Mouse (Mus musculus) hindbrain, embryonic 11.5 days (tissue): Measurements from ENCODE around the gene Adamtsl4. TPM values are rescaled to one million over a fixed set of nuclear protein-coding genes. Genes with fewer than 3 reads are reported as not detected.

ENCODE experiments used
- ATAC-seq: fragments of 200-750 bp; cut with Nextera tagmentation; 2 replicates; pipeline ENCODE4 v1.8.0; 2017; ENCODE audit warnings: mild to moderate bottlenecking, moderate TSS enrichment, moderate library complexity; ENCODE audit not compliant: low FRiP score
- DNase-seq: peaks from one replicate; pipeline ENCODE4 v3.0.0-alpha.2; 2015; ENCODE audit warnings: low spot score
- H3K27ac ChIP-seq: fragments of 300-500 bp; sonication (generic); 2 replicates; pipeline ENCODE4 v1.5.1; 2014; ENCODE audit warnings: mild to moderate bottlenecking, low read depth, low read length
- H3K27me3 ChIP-seq: fragments of 300-500 bp; sonication (generic); 2 replicates; pipeline ENCODE4 v1.6.1; 2014; ENCODE audit warnings: mild to moderate bottlenecking, low read length, moderate library complexity, mixed read lengths; ENCODE audit not compliant: control insufficient read depth, insufficient read depth
- H3K36me3 ChIP-seq: fragments of 300-500 bp; sonication (generic); 2 replicates; pipeline ENCODE4 v1.6.1; 2014; ENCODE audit warnings: mild to moderate bottlenecking, low read length, moderate library complexity, mixed read lengths; ENCODE audit not compliant: control insufficient read depth, insufficient read depth
- H3K4me1 ChIP-seq: fragments of 300-500 bp; sonication (generic); replicated peaks from 2 replicates; pipeline ENCODE4 v1.6.1; 2014; ENCODE audit warnings: low read length, mixed read lengths; ENCODE audit not compliant: control insufficient read depth, insufficient read depth
- H3K4me2 ChIP-seq: fragments of 300-500 bp; sonication (generic); replicated peaks from 2 replicates; pipeline ENCODE4 v1.6.1; 2014; ENCODE audit warnings: mild to moderate bottlenecking, low read depth, low read length
- H3K4me3 ChIP-seq: fragments of 300-500 bp; sonication (generic); 2 replicates; pipeline ENCODE4 v1.5.1; 2014; ENCODE audit warnings: low read depth, low read length
- H3K9ac ChIP-seq: fragments of 300-500 bp; sonication (generic); 2 replicates; pipeline ENCODE4 v1.6.1; 2014; ENCODE audit warnings: low read depth, low read length
- H3K9me3 ChIP-seq: fragments of 300-500 bp; sonication (generic); 2 replicates; pipeline ENCODE4 v1.6.1; 2016; ENCODE audit warnings: low read length; ENCODE audit not compliant: control insufficient read depth
- WGBS: fragments of 180-500 bp; shearing (Covaris S2); extraction: QIAGEN DNeasy Blood & Tissue Kit; methylation state at CpG from one replicate; pipeline ENCODE4 v1.1.7; 2014; 5-methylcytosine and 5-hydroxymethylcytosine counted together
- polyA plus RNA-seq: library from polyadenylated mRNA; unstranded; fragments of >200 nt; fragmentation: Nextera tagmentation; extraction: Ambion mirVana; gene quantifications from 2 replicates; pipeline ENCODE4 v1.2.1, GENCODE M21; 2014

Gene Adamtsl4
- polyA plus RNA-seq, 1 experiment from 2014 or later = 0.80 TPM

DNA sequence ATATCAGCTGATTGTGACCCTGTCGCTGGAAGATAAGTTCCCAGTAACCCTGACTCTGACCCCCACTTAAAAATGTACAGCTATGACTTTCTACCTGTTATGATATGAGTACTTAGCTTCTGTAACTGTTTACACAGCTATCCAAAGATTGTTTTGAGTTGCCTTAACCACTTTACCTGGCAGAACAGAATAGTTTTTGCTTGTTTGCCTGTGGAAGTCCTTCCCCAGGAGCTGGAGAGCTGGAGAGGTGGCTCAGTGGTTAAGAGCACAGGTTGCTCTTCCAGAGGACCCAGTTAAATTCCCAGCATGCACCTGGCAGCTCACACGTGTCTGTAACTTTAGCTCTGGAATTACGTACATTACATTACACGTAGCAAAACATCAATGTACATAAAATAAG, 16.9 kb upstream of the Adamtsl4 start:
- Histone ChIP-seq H3K36me3 (no peaks in the 10 kb centered on the region), H3K4me1 (peaks cover 4% of the 10 kb centered on the region; the same call in 1 of the 2 replicates), H3K27me3 (no peaks in the 10 kb centered on the region), H3K4me2 (no peak overlapping the region), H3K9ac (no peak overlapping the region), H3K27ac (no peak overlapping the region), H3K9me3 (no peaks in the 10 kb centered on the region), H3K4me3 (no peak overlapping the region)
- DNase-seq = no peak
- no peak for ATAC-seq
- 88% methylated on average over 4 of the region's 4 CpGs for WGBS

DNA sequence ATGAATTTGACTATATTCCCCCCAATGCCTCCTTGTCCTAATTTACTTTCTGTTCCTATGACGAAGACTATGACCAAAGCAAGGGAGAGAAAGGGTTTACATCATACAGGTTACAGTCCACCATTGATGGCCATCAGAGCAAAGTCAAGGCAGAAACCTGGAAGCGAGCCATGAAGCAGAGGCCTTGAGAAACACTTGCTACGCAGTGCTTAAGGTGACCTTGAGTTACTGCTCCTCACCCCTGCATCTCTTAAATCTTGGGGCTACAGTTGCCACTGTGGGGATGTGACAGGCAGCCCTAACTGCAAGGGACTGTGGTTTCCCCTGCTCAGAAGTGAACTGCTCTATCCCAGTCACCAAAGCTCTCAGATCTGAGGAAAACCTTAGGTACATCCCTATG, 15.6 kb upstream of the Adamtsl4 start:
- Histone ChIP-seq H3K9me3 (no peaks in the 10 kb centered on the region), H3K27me3 (no peaks in the 10 kb centered on the region), H3K4me2 (no peak overlapping the region), H3K4me3 (no peak overlapping the region), H3K27ac (no peak overlapping the region), H3K36me3 (no peaks in the 10 kb centered on the region), H3K4me1 (peaks cover 4% of the 10 kb centered on the region; the same call in 1 of the 2 replicates), H3K9ac (no peak overlapping the region)
- DNase-seq = no peak
- ATAC-seq = no peak
- WGBS = 96% methylated on average over 3 of the region's 3 CpGs

DNA sequence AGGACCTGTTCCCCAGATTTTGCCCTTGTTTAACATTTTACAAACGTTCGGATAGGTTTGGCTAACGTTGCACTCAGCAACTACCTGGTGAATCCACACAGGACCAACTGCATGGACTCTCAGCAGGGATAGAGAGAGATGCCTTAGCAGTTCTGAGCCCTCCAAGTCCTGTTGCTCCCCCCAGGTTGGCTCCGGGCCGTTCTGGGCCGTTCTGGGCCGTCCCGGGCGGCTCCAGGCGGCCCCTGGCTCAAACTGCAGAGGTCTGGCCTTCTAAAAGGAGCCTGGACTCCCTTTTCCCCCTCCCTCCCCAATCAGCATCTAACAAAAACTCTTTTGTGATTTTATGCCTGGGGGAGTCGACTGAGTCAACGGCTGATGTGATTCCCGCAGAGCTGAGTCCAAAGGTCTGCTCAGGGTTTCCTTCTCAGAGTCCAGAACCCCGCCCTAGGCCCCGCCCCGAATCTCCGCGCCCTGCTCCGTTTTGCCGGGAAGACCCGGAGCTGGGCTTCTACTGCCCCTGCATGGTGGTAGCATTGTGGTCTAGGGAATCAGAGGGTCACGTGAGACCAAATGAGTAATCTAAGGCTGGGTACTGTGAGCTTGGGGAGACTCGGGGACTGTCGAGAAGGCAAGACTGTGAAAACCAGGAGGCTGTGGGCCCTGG, 14.3 kb upstream of the Adamtsl4 start:
- peak overlapping the region; percentile 39 for H3K4me2 ChIP-seq
- peak; percentile 80 for DNase-seq
- WGBS = 3% methylated on average over 24 of the region's 24 CpGs
- H3K4me1 ChIP-seq = peaks cover 4% of the 10 kb centered on the region; the same call in 1 of the 2 replicates
- peak overlapping the region; percentile 55 for H3K9ac ChIP-seq
- H3K27me3 ChIP-seq = no peaks in the 10 kb centered on the region
- 0 out of 2 replicates have a peak overlapping the region, but pooled peaks have one; percentile 51 for H3K27ac ChIP-seq
- no peaks in the 10 kb centered on the region for H3K9me3 ChIP-seq
- peak; percentile 86 for ATAC-seq
- H3K4me3 ChIP-seq = peak overlapping the region; percentile 18
- H3K36me3 ChIP-seq = no peaks in the 10 kb centered on the region

DNA sequence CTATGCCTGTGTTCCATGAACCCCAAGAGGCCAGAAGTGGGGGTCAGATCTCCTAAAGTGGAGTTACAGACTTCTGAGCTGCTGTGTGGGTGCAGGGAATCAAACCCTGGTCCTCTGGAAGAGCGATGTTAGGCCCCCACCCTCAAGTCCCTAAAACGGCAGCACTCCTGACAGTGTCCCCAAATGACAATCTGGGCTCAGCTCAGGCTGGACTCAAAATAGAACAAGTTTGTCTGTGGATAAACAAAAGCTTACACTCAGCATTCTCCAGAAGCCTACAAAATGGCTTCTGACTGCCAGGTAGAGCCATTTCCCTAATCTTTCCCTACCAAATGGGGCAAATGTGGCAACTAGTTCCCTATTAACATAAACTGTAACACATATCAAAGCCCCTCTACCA, 13.4 kb upstream of the Adamtsl4 start:
- no peak overlapping the region for H3K9ac ChIP-seq
- H3K4me2 ChIP-seq = no peak overlapping the region
- ATAC-seq (no peak), DNase-seq (no peak)
- no peak overlapping the region for H3K27ac ChIP-seq
- no peak overlapping the region for H3K4me3 ChIP-seq
- 82% methylated on average over 2 of the region's 2 CpGs for WGBS
- no peaks in the 10 kb centered on the region for H3K36me3 ChIP-seq
- H3K4me1 ChIP-seq = peaks cover 4% of the 10 kb centered on the region; the same call in 1 of the 2 replicates
- H3K27me3 ChIP-seq = no peaks in the 10 kb centered on the region
- no peaks in the 10 kb centered on the region for H3K9me3 ChIP-seq

GRCm38 (mm10) chr3:95700233-95700681, 12.5 kb upstream of the Adamtsl4 start:
- H3K9ac ChIP-seq = no peak overlapping the region
- H3K9me3 ChIP-seq = no peaks in the 10 kb centered on the region
- no peak overlapping the region for H3K4me2 ChIP-seq
- ATAC-seq (no peak), DNase-seq (no peak)
- no peak overlapping the region for H3K4me3 ChIP-seq
- no peaks in the 10 kb centered on the region for H3K36me3 ChIP-seq
- peaks cover 7% of the 10 kb centered on the region; the same call in 1 of the 2 replicates for H3K4me1 ChIP-seq
- H3K27ac ChIP-seq = no peak overlapping the region
- 50% methylated on average over 6 of the region's 6 CpGs for WGBS
- no peaks in the 10 kb centered on the region for H3K27me3 ChIP-seq

GRCm38 (mm10) chr3:95698286-95698685, 10.6 kb upstream of the Adamtsl4 start:
- no peak overlapping the region for H3K4me2 ChIP-seq
- no peaks in the 10 kb centered on the region for H3K9me3 ChIP-seq
- DNase-seq (no peak), ATAC-seq (no peak)
- WGBS = 87% methylated on average over 4 of the region's 4 CpGs
- H3K4me1 ChIP-seq = peaks cover 7% of the 10 kb centered on the region; the same call in 1 of the 2 replicates
- no peaks in the 10 kb centered on the region for H3K27me3 ChIP-seq
- H3K4me3 ChIP-seq = no peak overlapping the region
- H3K9ac ChIP-seq = no peak overlapping the region
- no peaks in the 10 kb centered on the region for H3K36me3 ChIP-seq
- no peak overlapping the region for H3K27ac ChIP-seq

- no peaks in the 10 kb centered on the region for H3K9me3 ChIP-seq
- H3K4me3 ChIP-seq = no peak overlapping the region
- no peak for DNase-seq
- H3K27ac ChIP-seq = 0 out of 2 replicates have a peak overlapping the region, but pooled peaks have one; percentile 45
- H3K27me3 ChIP-seq = no peaks in the 10 kb centered on the region
- H3K9ac ChIP-seq = no peak overlapping the region
- H3K4me2 ChIP-seq = no peak overlapping the region
- no peak for ATAC-seq
- no peaks in the 10 kb centered on the region for H3K36me3 ChIP-seq
- peaks cover 3% of the 10 kb centered on the region; the same call in 1 of the 2 replicates for H3K4me1 ChIP-seq
- WGBS = 9% methylated on average over 7 of the region's 7 CpGs
Observed at GRCm38 (mm10) chr3:95696360-95696759, 8.6 kb upstream of the Adamtsl4 start.

DNA sequence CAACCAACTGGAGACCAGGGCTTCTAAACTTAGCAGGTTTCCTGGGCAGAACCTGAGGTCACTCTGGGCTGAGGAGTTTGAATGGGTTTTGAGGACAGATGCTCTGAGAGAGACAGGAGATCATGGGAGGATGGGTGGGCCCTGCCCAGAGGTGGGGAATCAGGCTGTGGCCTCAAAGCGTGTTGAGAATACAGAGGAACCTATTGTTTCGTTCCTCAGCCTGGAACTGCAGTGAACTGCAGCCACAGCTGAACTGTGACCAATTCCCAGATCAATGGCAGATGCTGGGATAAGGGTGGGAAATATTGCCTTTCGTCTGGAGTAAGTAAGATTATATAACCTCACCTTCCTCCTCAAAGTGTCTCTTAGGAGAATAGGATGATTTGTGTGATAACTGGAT, 8.1 kb upstream of the Adamtsl4 start:
- DNase-seq (peak; percentile 30), ATAC-seq (no peak)
- H3K4me2 ChIP-seq = no peak overlapping the region
- no peaks in the 10 kb centered on the region for H3K9me3 ChIP-seq
- no peaks in the 10 kb centered on the region for H3K27me3 ChIP-seq
- H3K4me3 ChIP-seq = no peak overlapping the region
- H3K9ac ChIP-seq = no peak overlapping the region
- no peaks in the 10 kb centered on the region for H3K36me3 ChIP-seq
- 22% methylated on average over 3 of the region's 3 CpGs for WGBS
- H3K27ac ChIP-seq = peak overlapping the region; percentile 45; the same call in 1 of the 2 replicates
- 0 out of 2 replicates have a peak, but pooled peaks cover 3% of the 10 kb centered on the region for H3K4me1 ChIP-seq
